Mouse (Mus musculus) thymus, postnatal 14 days (tissue): ENCODE data around the gene Eno2.
A peak's percentile ranks its signal among the peaks of the same experiment; 100 is the strongest.
"Not testable (repeated sequence)": the region's sequence is repeated elsewhere in the genome, so short reads cannot be mapped to it uniquely, and the experiment has no call there.

Source experiments
- DNase-seq: peaks from one replicate; pipeline ENCODE4 v3.0.0; 2021

The Eno2 gene

GRCm38 (mm10) chr6:124769101-124769765 lies at the start of gene Eno2:
Gene Eno2 (minus strand): TSS chr6:124769673.
- DNase-seq: peak; percentile 81

GRCm38 (mm10) chr6:124817971-124818370 lies 48.5 kb upstream of the Eno2 start:
- no peak for DNase-seq

GRCm38 (mm10) chr6:124817563-124817962 lies 48.1 kb upstream of the Eno2 start:
- no peak for DNase-seq

GRCm38 (mm10) chr6:124817125-124817524 lies 47.7 kb upstream of the Eno2 start:
- no peak for DNase-seq

GRCm38 (mm10) chr6:124816611-124817010 lies 47.1 kb upstream of the Eno2 start:
- no peak for DNase-seq

- DNase-seq: no peak
These were observed 45.6 kb upstream of the Eno2 start for GRCm38 (mm10) chr6:124814858-124815774.

- no peak for DNase-seq
These were observed 45.0 kb upstream of the Eno2 start for GRCm38 (mm10) chr6:124814448-124814847.

GRCm38 (mm10) chr6:124813933-124814332 lies 44.5 kb upstream of the Eno2 start, which contains the start of gene Tpi1:
Gene Tpi1 (minus strand): TSS chr6:124814296.
- peak; percentile 84 for DNase-seq

- DNase-seq: peak; percentile 81
These were observed 44.0 kb upstream of the Eno2 start for GRCm38 (mm10) chr6:124813496-124813895.

- DNase-seq: no peak
These were observed 43.4 kb upstream of the Eno2 start for GRCm38 (mm10) chr6:124812848-124813247.

GRCm38 (mm10) chr6:124811701-124812560 lies 42.5 kb upstream of the Eno2 start:
- DNase-seq: no peak

GRCm38 (mm10) chr6:124811403-124811665 lies 41.9 kb upstream of the Eno2 start:
- no peak for DNase-seq

GRCm38 (mm10) chr6:124810566-124811402 lies 41.3 kb upstream of the Eno2 start:
- DNase-seq: not testable (repeated sequence)

- DNase-seq: no peak
These were observed 40.5 kb upstream of the Eno2 start for GRCm38 (mm10) chr6:124809775-124810538.

GRCm38 (mm10) chr6:124809052-124809774 lies 39.7 kb upstream of the Eno2 start:
- DNase-seq: peak; percentile 73

- peak; percentile 39 for DNase-seq
These were observed 39.0 kb upstream of the Eno2 start, which contains the start of gene Spsb2 for GRCm38 (mm10) chr6:124808358-124809012. Gene Spsb2 (plus strand): TSS chr6:124808661.

GRCm38 (mm10) chr6:124807986-124808357 lies 38.5 kb upstream of the Eno2 start:
- no peak for DNase-seq

- no peak for DNase-seq
These were observed 37.9 kb upstream of the Eno2 start for GRCm38 (mm10) chr6:124807366-124807765.

- DNase-seq: no peak
These were observed 37.1 kb upstream of the Eno2 start for GRCm38 (mm10) chr6:124806446-124807140.
